Mouse (Mus musculus) lung, postnatal 4 days (tissue): ENCODE measurements around the gene Hist1h3d.
"Not testable (repeated sequence)": the region's sequence is repeated elsewhere in the genome, so short reads cannot be mapped to it uniquely, and the experiment has no call there.

Experiments
- DNase-seq, 2 experiments: peaks; one replicate each; pipeline ENCODE4 v3.0.0; 2021

The Hist1h3d gene

GRCm38 (mm10) chr13:23575271-23575851 is at the start of gene Hist1h3d:
Gene Hist1h3d, plus strand, starts transcription at chr13:23575763.
- peak; percentile 43 to 69 for DNase-seq

GRCm38 (mm10) chr13:23525901-23526300 is 49.7 kb upstream of the Hist1h3d start:
- DNase-seq, result no peak

- DNase-seq, result peak; percentile 84 to 93
Observed at GRCm38 (mm10) chr13:23526312-23526711, 49.3 kb upstream of the Hist1h3d start.

GRCm38 (mm10) chr13:23529005-23529404 is 46.6 kb upstream of the Hist1h3d start:
- no peak for DNase-seq

- DNase-seq, result no peak
Observed at GRCm38 (mm10) chr13:23529480-23530165, 45.9 kb upstream of the Hist1h3d start.

- DNase-seq, result peak; percentile 47 to 77
Observed at GRCm38 (mm10) chr13:23530181-23530900, 45.2 kb upstream of the Hist1h3d start.

- DNase-seq, result peak; percentile 97 to 98
Observed at GRCm38 (mm10) chr13:23530901-23531875, 44.4 kb upstream of the Hist1h3d start, which contains the start of gene Hist1h4h. Gene Hist1h4h, plus strand, starts transcription at chr13:23531050.

- DNase-seq, result no peak
Observed at GRCm38 (mm10) chr13:23532262-23533075, 43.1 kb upstream of the Hist1h3d start.

- peak; percentile 69 to 79 for DNase-seq
Observed at GRCm38 (mm10) chr13:23533560-23534367, 41.8 kb upstream of the Hist1h3d start, which contains the start of gene Hist1h2af. Gene Hist1h2af, plus strand, starts transcription at chr13:23533906.

- DNase-seq, result peak in 1 of 2 experiments; percentile 19
Observed at GRCm38 (mm10) chr13:23534368-23535131, 41.0 kb upstream of the Hist1h3d start.

GRCm38 (mm10) chr13:23535137-23536075 is 40.2 kb upstream of the Hist1h3d start, which contains the start of gene Hist1h3g:
Gene Hist1h3g, plus strand, starts transcription at chr13:23535422.
- peak; percentile 87 to 92 for DNase-seq

GRCm38 (mm10) chr13:23536076-23536822 is 39.3 kb upstream of the Hist1h3d start:
- DNase-seq, result no peak

- DNase-seq, result no peak
Observed at GRCm38 (mm10) chr13:23537006-23537710, 38.4 kb upstream of the Hist1h3d start.

GRCm38 (mm10) chr13:23538249-23538648 is 37.3 kb upstream of the Hist1h3d start:
- no peak for DNase-seq

- not testable (repeated sequence) for DNase-seq
Observed at GRCm38 (mm10) chr13:23539821-23540220, 35.7 kb upstream of the Hist1h3d start.

- no peak for DNase-seq
Observed at GRCm38 (mm10) chr13:23541497-23541896, 34.1 kb upstream of the Hist1h3d start.
